Mouse (Mus musculus) layer of hippocampus, postnatal 14 days (tissue): ENCODE data around the gene Lpgat1. TPM values are rescaled to one million over a fixed set of nuclear protein-coding genes. Genes with fewer than 3 reads are reported as not detected.
A peak's percentile ranks its signal among the peaks of the same experiment; 100 is the strongest.

Source experiments
- DNase-seq, 2 experiments: peaks; one replicate each; pipeline ENCODE4 v3.0.0; 2021 to 2022; ENCODE audit warnings: low spot score in 2 of 2, mixed read lengths in 1 of 2
- total RNA-seq, 2 experiments: library from RNA; stranded (reverse); gene quantifications; 2 replicates each; pipeline ENCODE4 v1.2.3; 2021

Lpgat1 gene
- total RNA-seq, 2 experiments from 2014 or later: 99.1 to 102 TPM

DNA sequence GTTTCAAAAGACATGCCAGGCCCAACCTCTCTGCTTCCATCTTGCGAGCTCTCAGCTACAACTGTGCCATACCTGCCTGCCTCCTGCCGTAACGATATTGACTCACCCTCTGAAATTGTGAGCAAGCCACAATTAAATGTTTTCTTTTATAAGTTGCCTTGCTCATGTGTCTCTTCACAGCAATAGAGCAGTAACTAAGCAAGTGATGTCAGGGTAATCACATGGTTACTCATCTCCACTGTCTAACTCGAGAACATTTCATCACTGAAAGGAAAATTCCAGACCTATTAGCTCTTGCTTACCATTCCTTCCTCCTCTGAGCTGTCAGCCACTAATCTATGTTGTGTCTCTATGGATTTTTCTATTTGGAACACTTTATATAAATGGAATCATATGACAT is 15.0 kb downstream of the Lpgat1 start:
- DNase-seq: no peak

DNA sequence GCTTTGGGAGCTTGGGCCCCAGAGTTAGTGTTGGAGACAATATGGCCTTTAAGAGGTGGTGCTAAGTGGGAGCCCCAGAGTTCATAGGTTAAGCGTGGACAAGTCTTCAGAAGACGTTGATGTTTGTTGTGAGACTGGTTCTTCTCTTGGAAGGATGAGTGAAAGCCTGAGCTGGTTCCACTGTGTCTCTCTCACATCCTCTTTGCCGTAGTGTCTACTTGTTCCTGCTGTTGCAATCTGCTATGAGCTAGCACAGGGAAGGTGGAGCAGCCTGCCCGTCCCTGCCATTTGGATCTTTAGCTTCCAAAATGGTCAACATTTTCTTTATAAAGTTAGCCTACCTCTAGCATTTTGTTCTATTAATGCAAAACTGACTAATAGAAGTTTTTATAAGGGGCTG is 16.2 kb downstream of the Lpgat1 start:
- DNase-seq: no peak

DNA sequence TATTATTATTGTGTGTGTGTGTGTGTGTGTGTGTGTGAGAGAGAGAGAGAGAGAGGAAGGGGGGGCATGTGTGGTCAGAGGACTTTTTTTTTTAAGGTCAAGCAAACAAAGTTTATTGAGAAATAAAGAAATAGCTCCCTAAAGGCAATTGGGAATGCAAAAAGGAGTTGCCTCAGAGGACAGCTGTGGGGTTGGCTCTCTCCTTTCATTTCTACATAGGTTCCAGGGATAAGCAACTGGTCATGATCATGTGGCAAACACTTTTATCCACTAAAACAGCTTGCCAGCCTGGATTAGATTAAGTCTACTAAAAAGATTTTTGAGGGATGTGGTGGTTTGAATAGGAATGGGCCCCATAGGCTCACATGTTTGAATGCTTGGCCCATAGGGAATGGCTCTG is 18.8 kb downstream of the Lpgat1 start:
- no peak for DNase-seq

DNA sequence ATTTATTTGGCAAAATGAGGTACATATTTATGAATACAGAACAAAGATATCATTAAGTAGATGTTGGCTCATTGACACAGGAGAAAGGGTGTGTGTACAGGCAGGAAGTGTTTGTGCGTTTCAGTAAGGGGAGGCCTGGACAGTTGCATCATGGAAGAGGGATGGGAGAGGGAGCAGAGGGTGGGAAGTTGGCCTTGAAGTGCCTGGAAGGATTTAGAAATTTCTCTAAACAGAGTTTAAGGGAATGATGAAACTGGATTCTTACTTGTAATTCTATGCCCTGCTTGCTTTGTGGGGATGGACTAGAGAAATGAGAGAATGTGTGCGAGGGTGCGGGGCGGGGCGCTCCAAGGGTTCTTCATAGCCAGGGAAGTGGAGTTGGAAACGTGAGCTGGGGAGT is 20.2 kb downstream of the Lpgat1 start:
- DNase-seq: no peak

DNA sequence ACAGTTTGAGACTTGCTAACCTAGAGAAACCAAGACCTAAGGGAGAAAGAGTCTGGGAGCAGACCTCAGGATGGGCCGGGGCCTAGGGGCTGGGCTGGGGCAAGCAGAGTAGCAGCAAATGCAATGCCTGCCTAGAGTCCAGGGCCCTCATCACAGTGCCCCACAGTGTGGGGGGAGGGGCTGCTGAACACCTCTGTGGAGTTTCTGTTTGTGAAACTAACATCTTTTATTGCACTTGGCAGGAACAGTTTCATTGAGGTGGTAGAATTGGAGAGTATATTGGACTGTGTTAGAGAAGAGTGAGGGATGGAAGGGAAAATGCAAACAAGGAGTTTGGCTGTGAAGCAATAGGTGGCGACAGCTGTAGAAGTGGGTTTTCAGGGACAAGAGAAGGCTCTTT is 21.1 kb downstream of the Lpgat1 start:
- no peak for DNase-seq

DNA sequence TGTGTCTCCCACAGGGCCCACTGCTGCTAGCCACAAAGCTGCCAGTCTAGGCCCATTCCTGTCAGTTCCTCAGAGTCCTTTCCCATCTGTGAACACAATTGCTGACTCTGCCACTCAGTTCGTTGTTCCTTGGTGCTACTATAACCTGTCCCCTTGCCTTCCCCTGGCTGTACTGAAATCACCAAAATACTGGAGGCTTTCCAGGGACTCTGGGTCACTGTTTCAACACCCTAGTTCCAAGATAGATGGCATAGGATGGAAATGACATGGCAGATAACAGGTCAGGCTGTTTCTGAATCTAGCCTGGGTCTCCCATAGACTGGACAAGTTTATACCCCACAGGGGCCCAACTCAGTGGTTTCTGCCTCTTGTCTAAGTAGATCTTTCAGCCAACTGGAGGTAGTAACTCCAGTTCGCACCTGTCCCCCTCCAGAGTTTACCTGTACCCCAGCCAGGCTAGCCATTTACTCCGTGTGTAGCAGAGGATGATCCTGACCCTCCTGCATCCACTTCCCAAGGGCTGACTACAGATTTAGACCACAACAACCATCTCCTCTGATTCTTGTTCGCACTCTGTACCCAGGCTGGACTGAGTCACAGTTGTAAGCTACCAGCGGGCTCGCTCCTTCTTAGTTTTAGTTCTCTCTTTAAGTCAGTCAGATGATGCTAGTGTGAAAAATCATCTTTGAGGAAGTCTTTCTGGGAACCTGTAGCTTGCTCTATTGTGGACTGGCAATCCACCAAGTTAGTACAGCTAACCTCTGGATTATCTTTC is 23.1 kb downstream of the Lpgat1 start:
- DNase-seq: no peak

DNA sequence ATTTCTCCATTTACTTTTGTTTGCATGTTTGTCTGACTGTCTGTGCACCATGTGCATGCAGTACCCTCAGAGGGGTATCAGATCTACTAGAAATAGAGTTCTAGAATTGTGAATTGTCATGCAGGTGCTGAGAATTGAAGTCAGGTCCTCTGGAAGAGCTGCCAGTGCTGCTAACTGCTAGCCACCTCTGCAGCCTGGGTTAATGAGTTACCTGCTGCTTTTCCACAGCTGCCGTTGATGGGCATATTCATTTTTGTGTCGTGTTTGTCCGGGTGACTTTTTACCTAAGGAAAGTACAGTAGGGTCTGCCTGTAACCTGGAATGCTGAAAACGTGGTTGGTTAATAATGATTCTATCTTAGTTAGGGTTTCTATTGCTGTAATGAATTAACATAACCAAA is 24.0 kb downstream of the Lpgat1 start:
- DNase-seq: no peak

DNA sequence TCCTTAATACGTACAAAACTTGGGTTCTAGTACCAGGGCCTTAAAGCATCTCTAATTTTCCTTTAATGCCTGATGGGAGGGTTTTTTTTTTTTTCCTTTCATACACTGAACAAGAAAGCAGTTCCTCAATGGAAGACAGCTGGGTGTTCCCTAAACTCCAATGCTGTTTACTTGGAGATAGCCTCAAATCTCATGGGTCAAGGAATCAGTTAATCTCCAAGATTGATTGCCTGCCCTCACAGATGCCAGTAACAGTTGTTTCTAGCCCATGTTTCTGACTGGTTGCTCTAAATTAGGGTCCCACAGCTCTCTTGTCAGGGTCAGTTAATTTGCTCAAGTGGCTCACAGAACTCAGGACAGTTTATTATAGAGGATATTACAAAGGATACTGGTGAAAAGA is 30.8 kb downstream of the Lpgat1 start:
- DNase-seq: no peak

DNA sequence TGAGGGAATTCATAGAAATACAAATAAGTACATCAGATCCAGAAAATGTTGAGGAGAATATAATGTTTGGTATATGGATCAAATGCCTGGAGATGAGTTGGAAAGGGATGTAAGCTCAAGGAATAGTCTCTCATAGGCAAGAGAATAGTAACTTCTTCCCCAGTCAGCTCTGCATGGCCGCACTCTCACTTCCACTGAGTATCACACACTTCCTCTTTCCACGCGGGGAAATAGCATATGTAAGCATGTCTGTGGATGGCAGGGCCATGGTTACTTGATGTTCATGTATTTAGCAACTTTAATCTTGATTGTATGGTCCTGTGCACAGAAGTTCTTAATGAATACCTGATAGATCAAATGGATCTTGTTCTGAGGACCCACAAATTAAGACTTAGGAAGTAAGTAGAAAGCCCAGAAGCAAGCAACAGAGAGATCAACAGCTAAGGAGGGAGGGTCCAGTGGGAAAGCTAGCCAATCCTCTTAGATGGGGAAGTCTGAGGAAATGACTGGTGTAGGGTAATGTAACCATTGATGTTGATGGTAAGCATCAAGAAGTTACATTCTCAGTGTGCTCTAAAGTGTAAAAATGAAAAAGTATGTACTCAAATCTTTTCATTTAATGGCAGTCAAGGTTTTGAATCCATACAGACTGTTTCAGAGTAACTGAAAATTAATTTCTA is 39.0 kb downstream of the Lpgat1 start:
- peak in 1 of 2 experiments; percentile 6 for DNase-seq

DNA sequence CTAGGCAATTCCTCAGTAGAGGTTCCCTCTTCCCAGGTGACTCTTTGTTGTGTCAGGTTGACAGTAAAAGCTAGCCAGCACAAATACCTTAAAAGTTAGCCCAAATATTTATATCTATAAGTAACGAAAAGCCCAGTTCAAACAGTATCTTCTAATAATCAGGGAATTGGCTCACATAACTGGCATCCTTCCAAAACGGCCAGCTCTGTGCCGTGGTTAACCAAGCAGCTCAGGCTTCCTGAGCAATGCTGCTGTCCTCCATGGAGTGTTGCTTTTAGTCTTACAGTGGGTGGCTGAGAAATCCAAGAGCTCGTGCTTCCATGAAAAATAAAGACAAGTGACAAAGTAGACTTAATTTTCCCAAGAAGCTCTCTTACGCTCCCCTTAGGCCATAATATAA is 56.5 kb downstream of the Lpgat1 start:
- DNase-seq: no peak

DNA sequence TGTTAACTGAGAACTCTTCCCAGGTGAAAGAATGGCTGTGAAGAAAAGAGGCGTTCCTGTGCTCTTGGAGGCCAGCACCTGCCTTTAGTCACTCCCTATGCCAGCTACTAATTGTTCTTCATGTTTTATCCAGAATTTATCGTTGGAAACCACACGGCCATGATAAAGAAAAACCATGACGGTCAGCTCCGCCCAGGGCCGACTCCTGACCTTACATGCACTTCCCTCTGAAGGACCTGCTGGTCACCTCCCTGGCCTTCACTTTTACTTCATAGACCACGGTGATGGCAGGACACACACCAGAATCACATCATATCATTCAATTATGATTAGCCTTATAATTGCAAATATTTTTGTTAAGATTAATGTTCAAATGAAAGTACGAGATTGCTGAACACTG is 57.5 kb downstream of the Lpgat1 start:
- no peak for DNase-seq

DNA sequence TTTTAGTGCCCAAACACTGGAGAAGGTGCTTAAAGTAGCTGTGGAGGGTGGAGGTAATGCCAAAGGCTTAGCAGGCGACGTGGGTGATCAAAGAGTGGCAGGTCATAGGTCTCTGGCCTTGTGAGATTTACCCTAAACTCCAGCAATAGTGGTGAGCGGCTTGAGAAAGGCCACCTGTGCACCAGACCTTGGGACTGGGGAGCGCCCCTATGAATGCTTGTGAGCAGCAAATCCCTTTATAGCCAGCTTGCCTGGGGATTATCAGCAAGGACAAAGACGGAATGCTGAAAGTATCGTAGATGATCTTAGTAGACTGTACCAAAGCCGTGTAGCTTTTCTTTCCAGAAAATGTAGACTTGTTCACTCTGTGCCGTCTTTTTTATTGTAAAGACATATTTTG is 59.9 kb downstream of the Lpgat1 start:
- DNase-seq: no peak

DNA sequence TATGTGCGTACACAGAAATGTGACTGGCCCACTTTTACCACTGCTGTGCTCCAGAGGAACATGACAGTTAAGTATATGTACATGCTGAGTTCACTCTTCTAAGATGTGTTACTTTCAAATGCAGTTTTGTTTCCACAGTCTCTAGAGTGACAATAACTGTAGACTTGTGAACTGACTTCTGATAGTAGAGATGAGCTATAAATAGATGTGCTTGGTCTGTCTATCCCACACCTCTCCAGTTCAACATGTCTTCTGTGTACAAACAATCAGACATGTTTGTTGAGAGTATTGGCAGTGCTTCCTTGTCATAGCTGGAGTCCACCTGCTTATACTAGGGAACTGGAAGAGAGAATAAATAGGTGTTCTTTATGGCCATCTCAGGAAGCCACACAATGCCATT is 62.8 kb downstream of the Lpgat1 start:
- DNase-seq: no peak

DNA sequence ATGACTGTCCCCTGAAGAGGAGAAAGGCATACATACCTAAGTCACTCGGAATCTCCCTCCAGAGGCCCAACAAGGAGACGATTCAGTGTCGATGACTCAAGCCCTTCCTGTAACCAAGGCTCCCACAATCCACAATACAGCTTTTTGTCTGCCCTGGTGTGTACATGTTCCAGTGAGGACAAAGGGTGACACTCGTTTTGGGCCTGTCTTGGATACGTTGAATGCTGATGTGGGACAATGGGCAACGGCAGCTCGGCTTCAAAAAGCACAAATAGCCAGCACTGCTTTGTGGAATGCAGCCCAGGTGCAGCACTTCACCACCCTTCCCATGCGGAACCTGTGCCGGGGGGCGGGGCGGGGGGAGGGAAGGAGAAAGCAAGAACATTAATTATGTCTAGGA is 67.5 kb downstream of the Lpgat1 start:
- DNase-seq: no peak

DNA sequence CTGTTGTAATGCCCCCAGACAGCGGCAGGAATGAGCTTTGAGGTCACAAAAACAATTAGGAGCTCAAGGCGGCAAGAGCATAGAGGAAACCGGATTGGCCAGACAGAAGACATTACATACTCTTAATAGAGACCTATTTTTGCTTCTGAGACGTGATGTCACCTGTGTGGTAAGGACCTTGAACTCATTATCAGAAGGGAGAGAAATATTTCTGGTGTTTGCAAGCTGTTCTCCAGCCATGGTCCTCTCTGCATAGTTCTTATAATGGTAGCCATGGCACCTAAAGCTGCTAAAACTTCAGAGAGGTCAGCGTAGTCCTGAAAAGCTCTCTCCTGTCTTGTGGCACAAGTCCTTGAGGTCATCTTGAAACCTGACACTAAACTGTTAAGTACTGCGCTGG is 68.6 kb downstream of the Lpgat1 start:
- DNase-seq: no peak

DNA sequence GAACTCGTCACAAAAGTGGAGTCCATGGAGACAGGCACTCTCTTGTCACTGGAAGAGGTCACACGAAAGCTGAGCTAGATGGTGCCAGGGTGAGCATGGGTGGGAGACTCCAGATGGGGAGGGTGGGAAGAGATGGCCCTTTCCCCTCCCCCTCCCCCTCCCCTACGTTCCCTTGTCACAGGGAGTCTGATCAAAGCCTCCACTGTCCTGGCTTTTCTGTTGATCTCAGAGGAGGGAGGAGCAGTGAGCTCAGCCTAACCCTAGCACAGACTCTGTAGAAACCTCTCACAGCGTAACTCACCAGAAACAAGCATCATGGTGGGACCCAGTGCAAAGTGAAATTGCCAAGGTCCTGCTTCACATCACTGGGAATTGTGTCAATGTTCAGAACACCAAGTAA is 69.7 kb downstream of the Lpgat1 start:
- DNase-seq: no peak

DNA sequence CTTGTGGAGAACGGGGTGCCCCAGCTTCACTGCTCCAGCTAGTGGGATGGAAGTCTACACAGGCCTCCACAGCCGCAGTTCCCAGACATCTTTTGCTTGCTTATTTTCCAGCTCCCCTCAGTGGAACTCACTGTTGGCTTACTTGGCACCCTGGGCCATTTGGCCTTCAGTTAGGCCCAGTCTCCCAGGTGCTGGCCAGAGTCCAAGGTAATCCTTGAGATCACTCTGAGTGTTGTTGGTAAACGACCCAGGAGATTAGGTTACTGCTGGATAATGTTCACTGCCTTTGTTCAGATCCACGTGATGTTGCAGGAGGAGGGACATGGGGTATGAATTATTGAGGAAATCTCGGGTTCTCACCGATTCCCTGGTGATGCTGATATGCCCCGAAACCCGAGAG is 75.4 kb downstream of the Lpgat1 start:
- no peak for DNase-seq

DNA sequence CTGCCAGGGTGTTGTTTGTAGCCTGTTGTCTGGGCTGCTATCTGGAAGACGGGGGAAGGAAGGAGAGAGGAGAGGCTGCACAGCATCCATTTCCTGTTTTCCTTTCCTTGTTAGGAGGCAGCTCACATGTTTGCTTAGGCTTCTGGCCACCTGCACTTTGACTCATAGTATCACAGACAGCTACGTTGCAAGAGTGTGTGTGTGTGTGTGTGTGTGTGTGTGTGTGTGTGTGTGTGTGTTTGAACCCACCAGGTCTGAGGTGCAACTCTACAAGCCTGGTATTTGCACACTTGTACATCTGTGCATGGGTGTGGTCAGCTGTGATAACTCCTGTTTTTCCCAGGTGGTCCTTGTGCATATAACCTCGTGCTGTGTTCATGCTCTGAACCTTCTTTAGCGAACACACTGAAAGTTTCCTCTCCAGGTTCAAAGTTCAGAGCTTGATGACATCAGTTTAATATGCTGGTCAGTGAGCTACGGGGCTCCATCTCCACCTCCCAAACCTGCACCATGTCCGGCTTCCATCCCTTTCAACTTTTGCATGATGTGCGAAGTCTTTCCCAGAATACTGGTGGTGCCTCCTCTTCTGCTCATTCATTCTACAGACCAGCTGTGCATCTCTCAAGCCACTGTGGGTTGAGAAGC is 76.4 kb downstream of the Lpgat1 start:
- DNase-seq: no peak

DNA sequence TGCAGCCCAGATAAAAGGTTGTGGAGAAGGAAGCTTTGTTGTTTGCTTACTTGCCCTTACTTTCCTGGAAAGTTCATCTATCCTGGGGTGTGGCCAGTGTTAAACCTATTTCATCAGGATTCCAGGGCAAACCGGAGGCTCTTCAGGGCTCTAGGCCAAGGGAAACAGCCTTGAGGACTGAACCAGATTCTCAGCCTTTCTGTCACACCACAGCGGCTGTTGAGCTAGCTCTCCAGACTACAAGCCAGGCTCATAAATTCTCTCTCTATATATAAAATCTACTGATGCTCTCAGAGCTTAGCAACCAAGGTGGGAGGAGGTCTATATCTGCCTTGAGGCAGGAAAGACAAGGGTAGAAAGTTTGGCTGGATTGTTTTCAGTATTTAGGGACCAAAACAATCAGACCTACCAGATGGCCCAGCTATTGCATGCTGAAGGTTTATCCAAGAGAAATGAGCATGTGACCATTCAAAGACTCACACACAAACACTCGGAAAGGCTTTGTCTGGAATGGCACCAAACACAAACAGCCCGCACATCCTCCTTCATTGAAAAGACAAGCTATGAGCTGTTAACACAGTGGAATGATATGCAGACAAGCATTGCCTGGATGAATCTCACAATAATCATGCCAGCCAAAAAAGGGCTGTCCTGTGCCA is 78.7 kb downstream of the Lpgat1 start:
- no peak for DNase-seq

DNA sequence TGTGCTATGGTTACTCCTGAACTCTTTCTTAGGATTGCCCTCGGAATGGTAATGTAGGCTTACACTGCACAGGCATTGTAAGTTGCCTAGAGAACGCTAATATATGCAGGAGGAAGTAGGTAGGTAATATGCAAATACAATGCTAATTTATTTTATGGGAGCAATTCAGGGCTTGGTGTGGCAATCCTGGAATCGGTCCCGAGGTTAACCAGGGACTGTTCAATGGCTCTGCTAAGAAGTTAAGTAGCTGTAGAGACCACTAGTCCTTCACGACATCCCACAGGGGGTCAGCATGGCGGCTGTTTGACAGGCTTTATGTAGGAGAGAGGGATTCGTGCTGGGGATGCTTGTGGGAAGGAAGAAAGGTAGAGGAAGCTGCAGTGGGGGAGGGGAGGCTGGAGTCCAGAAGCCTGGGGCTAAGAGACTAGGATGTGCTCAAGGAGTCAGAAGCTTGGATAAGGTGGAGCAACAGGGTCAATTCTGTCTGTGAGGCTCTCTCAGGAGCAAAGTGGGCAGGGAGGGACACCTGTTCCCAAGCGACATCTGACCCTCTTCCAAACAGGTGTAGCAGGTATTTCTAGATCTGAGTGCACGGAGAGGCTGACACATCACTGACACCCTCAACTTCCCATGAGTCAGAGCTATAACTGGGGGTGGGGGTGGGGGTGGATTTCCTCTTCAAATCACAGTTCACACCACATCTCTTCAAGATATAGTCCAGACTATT is 84.6 kb downstream of the Lpgat1 start:
- DNase-seq: no peak
